Mouse (Mus musculus): ENCODE measurements around the gene Il11ra1. TPM values are rescaled to one million over a fixed set of nuclear protein-coding genes. Genes with fewer than 3 reads are reported as not detected.
"Not testable (repeated sequence)": the region's sequence is repeated elsewhere in the genome, so short reads cannot be mapped to it uniquely, and the experiment has no call there.

Il11ra1 gene
- polyA plus RNA-seq, 1 experiment from 2014 or later: 317 TPM

DNA sequence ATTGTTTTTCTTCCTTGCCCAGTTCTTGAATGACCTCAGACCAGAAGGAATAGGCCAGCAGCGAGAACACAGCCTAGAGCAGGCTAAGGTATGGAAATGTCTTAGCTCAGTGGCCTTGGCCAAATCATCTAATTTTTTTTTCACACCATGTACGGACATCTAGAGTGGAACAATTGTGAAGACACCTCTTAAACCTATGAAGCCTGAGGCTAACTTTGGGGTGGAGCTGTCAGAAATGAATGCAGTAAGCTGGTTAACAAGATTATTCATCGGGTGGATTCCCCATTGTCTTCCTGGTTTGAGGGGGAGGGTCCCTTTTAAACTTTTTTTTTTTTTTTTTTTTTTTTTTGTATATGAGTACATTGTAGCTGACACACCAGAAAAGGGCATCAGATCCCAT lies 74.7 kb downstream of the Il11ra1 start:
- not testable (repeated sequence) for H3K36me3 ChIP-seq (ENCODE audit: control insufficient read depth, insufficient read depth, low read length); H3K27me3 ChIP-seq (replicated peaks; ENCODE audit: control insufficient read depth, insufficient read depth, low read length); H3K27ac ChIP-seq (replicated peaks; ENCODE audit: low read depth, low read length); H3K4me1 ChIP-seq (ENCODE audit: control insufficient read depth, insufficient read depth, low read length); ATAC-seq (ENCODE audit: low read depth); DNase-seq (ENCODE audit: low spot score); H3K9me3 ChIP-seq (ENCODE audit: control insufficient read depth, low read length)
- peak overlapping the region; percentile 49 for H3K4me2 ChIP-seq (ENCODE audit: low read depth, low read length)
- H3K4me3 ChIP-seq (ENCODE audit: low read depth, low read length): peak overlapping the region; percentile 37; the same call in 1 of the 2 replicates
- peak overlapping the region; percentile 43; the same call in 1 of the 2 replicates for H3K9ac ChIP-seq (ENCODE audit: low read depth, low read length)
- WGBS: 68% methylated on average over 3 of the region's 3 CpGs

DNA sequence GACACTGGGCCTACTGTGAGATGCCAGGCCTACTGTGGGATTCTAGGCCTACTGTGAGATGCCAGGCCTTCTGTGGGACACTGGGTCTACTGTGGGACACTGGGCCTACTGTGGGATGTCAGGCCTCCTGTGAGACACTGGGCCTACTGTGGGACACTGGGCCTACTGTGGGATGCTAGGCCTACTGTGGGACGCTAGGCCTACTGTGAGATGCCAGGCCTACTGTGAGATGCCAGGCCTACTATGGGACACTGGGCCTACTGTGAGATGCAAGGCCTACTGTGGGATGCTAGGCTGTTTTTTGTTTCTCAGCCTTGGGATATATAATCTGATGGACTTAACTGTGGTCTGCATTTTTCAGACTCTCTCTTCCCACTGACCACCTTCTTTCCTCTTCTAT lies 76.1 kb downstream of the Il11ra1 start:
- not testable (repeated sequence) for H3K4me3 ChIP-seq (ENCODE audit: low read depth, low read length); DNase-seq (ENCODE audit: low spot score); H3K4me2 ChIP-seq (ENCODE audit: low read depth, low read length); H3K9me3 ChIP-seq (ENCODE audit: control insufficient read depth, low read length); H3K27ac ChIP-seq (replicated peaks; ENCODE audit: low read depth, low read length); H3K4me1 ChIP-seq (ENCODE audit: control insufficient read depth, insufficient read depth, low read length); ATAC-seq (ENCODE audit: low read depth); H3K9ac ChIP-seq (ENCODE audit: low read depth, low read length); H3K36me3 ChIP-seq (ENCODE audit: control insufficient read depth, insufficient read depth, low read length); H3K27me3 ChIP-seq (replicated peaks; ENCODE audit: control insufficient read depth, insufficient read depth, low read length)
- WGBS: 60% methylated on average over 1 of the region's 1 CpGs

- 11% methylated on average over 3 of the region's 9 CpGs for WGBS
- H3K9ac ChIP-seq (ENCODE audit: low read depth, low read length); H3K9me3 ChIP-seq (ENCODE audit: control insufficient read depth, low read length); H3K4me1 ChIP-seq (ENCODE audit: control insufficient read depth, insufficient read depth, low read length); H3K4me3 ChIP-seq (ENCODE audit: low read depth, low read length); H3K27ac ChIP-seq (replicated peaks; ENCODE audit: low read depth, low read length); ATAC-seq (ENCODE audit: low read depth); H3K36me3 ChIP-seq (ENCODE audit: control insufficient read depth, insufficient read depth, low read length); H3K27me3 ChIP-seq (replicated peaks; ENCODE audit: control insufficient read depth, insufficient read depth, low read length); DNase-seq (ENCODE audit: low spot score): not testable (repeated sequence)
- H3K4me2 ChIP-seq (ENCODE audit: low read depth, low read length): 0 out of 2 replicates have a peak overlapping the region, but pooled peaks have one; percentile 29
These were observed 81.5 kb downstream of the Il11ra1 start for GRCm38 (mm10) chr4:41781271-41781670.

DNA sequence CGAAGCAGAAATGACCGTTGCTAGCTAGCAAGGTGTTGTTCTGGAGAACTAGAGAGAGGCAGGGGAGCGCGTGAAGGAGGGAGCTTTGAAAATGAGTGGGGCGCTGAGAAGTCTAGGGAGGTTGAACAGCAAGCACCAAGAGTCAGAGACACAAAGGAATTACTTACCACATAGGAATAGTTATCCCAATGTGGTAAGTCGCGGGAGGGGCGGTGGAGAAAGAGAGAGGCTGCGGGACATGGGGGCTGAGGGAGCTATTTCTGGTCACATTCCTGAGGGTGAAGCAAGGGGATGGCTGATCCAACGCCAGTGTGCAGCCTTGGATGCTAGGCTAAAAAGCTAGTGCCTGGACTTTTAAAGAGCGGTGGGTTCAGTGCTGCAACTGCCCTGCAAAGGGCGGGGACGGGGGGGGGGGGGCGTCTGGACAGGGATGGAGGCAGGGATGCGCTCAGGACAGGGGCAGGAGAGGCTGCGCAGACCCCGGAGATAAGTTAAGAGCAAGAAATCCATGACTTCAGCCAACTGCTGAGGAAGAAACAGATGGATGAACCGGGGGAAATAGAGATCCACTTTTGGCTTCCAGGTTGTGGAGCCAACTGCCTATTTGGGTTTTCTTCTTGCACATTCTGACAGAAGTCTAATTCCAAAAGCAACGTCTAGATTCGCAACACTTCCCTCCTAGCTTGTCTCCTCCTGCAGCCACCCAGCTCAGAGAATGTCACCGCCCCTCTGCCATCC lies 82.1 kb downstream of the Il11ra1 start:
- not testable (repeated sequence) for H3K27ac ChIP-seq (replicated peaks; ENCODE audit: low read depth, low read length); H3K9ac ChIP-seq (ENCODE audit: low read depth, low read length); H3K36me3 ChIP-seq (ENCODE audit: control insufficient read depth, insufficient read depth, low read length); DNase-seq (ENCODE audit: low spot score); H3K9me3 ChIP-seq (ENCODE audit: control insufficient read depth, low read length); ATAC-seq (ENCODE audit: low read depth); H3K4me1 ChIP-seq (ENCODE audit: control insufficient read depth, insufficient read depth, low read length); H3K27me3 ChIP-seq (replicated peaks; ENCODE audit: control insufficient read depth, insufficient read depth, low read length); H3K4me3 ChIP-seq (ENCODE audit: low read depth, low read length)
- WGBS: 10% methylated on average over 13 of the region's 21 CpGs
- H3K4me2 ChIP-seq (ENCODE audit: low read depth, low read length): peak overlapping the region; percentile 29

- H3K9ac ChIP-seq (ENCODE audit: low read depth, low read length); H3K27me3 ChIP-seq (replicated peaks; ENCODE audit: control insufficient read depth, insufficient read depth, low read length); H3K4me1 ChIP-seq (ENCODE audit: control insufficient read depth, insufficient read depth, low read length); H3K4me3 ChIP-seq (ENCODE audit: low read depth, low read length); H3K9me3 ChIP-seq (ENCODE audit: control insufficient read depth, low read length); DNase-seq (ENCODE audit: low spot score); H3K36me3 ChIP-seq (ENCODE audit: control insufficient read depth, insufficient read depth, low read length); ATAC-seq (ENCODE audit: low read depth); H3K4me2 ChIP-seq (ENCODE audit: low read depth, low read length); H3K27ac ChIP-seq (replicated peaks; ENCODE audit: low read depth, low read length): not testable (repeated sequence)
- WGBS: 30% methylated on average over 4 of the region's 4 CpGs
These were observed 82.9 kb downstream of the Il11ra1 start for GRCm38 (mm10) chr4:41782711-41783110.

DNA sequence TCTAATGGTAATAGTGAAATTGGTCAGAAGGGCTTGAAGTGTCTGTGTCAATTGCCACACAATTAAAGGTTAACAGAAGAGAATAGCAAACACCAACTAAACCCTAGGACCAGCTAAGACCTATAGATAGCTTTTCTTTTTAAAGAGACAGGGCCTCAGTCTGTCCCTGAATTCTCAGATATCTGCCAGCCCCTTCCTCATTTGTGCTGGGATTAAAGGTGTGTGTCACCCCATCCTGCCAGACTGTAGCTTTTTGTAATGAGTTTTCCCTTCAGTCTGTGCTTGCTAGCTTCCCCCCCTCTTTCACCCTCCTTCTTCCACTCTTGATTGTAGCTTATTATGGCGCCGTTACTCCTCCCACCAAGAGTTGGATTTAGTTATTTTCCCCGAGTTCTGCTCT lies 83.4 kb downstream of the Il11ra1 start:
- DNase-seq (ENCODE audit: low spot score): not testable (repeated sequence)

More for the DNA sequence above, 83.4 kb downstream of the Il11ra1 start:
- H3K36me3 ChIP-seq (ENCODE audit: control insufficient read depth, insufficient read depth, low read length); H3K4me3 ChIP-seq (ENCODE audit: low read depth, low read length); H3K27ac ChIP-seq (replicated peaks; ENCODE audit: low read depth, low read length); ATAC-seq (ENCODE audit: low read depth); H3K4me1 ChIP-seq (ENCODE audit: control insufficient read depth, insufficient read depth, low read length); H3K9me3 ChIP-seq (ENCODE audit: control insufficient read depth, low read length); H3K4me2 ChIP-seq (ENCODE audit: low read depth, low read length); H3K9ac ChIP-seq (ENCODE audit: low read depth, low read length); H3K27me3 ChIP-seq (replicated peaks; ENCODE audit: control insufficient read depth, insufficient read depth, low read length): not testable (repeated sequence)
- WGBS: 32% methylated on average over 3 of the region's 3 CpGs

Other genes with a start within 250 kb of the Il11ra1 start
- 5.7 and 6.3 TPM in 2 replicates for gene Kif24, start 235.1 kb upstream of the Il11ra1 start, polyA plus RNA-seq (2014; fragmentation: Nextera tagmentation; extraction: Ambion mirVana)
- gene Nudt2, start 234.8 kb upstream of the Il11ra1 start, polyA plus RNA-seq (2014; fragmentation: Nextera tagmentation; extraction: Ambion mirVana): 49.0 and 50.7 TPM in 2 replicates
- 12.5 and 13.7 TPM in 2 replicates for gene AI464131, start 196.9 kb upstream of the Il11ra1 start, polyA plus RNA-seq (2014; fragmentation: Nextera tagmentation; extraction: Ambion mirVana)
- gene 1110017D15Rik, start 182.7 kb upstream of the Il11ra1 start, polyA plus RNA-seq (2014; fragmentation: Nextera tagmentation; extraction: Ambion mirVana): 6.0 and 16.3 TPM in 2 replicates
- gene Fam219a, start 130.5 kb upstream of the Il11ra1 start, polyA plus RNA-seq (2014; fragmentation: Nextera tagmentation; extraction: Ambion mirVana): 4.0 and 4.1 TPM in 2 replicates
- gene Dnaic1, start 130.2 kb upstream of the Il11ra1 start, polyA plus RNA-seq (2014; fragmentation: Nextera tagmentation; extraction: Ambion mirVana): 1.6 and 3.7 TPM in 2 replicates
- 22.7 and 26.0 TPM in 2 replicates for gene Enho, start 59.7 kb upstream of the Il11ra1 start, polyA plus RNA-seq (2014; fragmentation: Nextera tagmentation; extraction: Ambion mirVana)
- gene Cntfr, start 2.9 kb upstream of the Il11ra1 start, polyA plus RNA-seq (2014; fragmentation: Nextera tagmentation; extraction: Ambion mirVana): 12.8 and 13.0 TPM in 2 replicates
- gene Rpp25l, start 13.5 kb downstream of the Il11ra1 start, polyA plus RNA-seq (2014; fragmentation: Nextera tagmentation; extraction: Ambion mirVana): 67.4 and 68.7 TPM in 2 replicates
- gene Dctn3, start 23.2 kb downstream of the Il11ra1 start, polyA plus RNA-seq (2014; fragmentation: Nextera tagmentation; extraction: Ambion mirVana): 112 and 117 TPM in 2 replicates
- 0.12 and 0.15 TPM in 2 replicates for gene Arid3c, start 31.2 kb downstream of the Il11ra1 start, polyA plus RNA-seq (2014; fragmentation: Nextera tagmentation; extraction: Ambion mirVana)
- 35.1 and 36.5 TPM in 2 replicates for gene Galt, start 55.2 kb downstream of the Il11ra1 start, polyA plus RNA-seq (2014; fragmentation: Nextera tagmentation; extraction: Ambion mirVana)
- 77.9 and 79.7 TPM in 2 replicates for gene Sigmar1, start 56.2 kb downstream of the Il11ra1 start, polyA plus RNA-seq (2014; fragmentation: Nextera tagmentation; extraction: Ambion mirVana)
- gene Ccl27a, start 74.3 kb downstream of the Il11ra1 start, polyA plus RNA-seq (2014; fragmentation: Nextera tagmentation; extraction: Ambion mirVana): 41.4 and 46.0 TPM in 2 replicates
- 53.6 TPM in 1 of 2 replicates, not detected in the other for gene Gm21541, start 203.6 kb downstream of the Il11ra1 start, polyA plus RNA-seq (2014; fragmentation: Nextera tagmentation; extraction: Ambion mirVana)
- 1.2 and 2.1 TPM in 2 replicates for gene Gm20878, start 241.6 kb downstream of the Il11ra1 start, polyA plus RNA-seq (2014; fragmentation: Nextera tagmentation; extraction: Ambion mirVana)